Mouse (Mus musculus): ENCODE data around the gene Acox1.

The Acox1 gene

DNA sequence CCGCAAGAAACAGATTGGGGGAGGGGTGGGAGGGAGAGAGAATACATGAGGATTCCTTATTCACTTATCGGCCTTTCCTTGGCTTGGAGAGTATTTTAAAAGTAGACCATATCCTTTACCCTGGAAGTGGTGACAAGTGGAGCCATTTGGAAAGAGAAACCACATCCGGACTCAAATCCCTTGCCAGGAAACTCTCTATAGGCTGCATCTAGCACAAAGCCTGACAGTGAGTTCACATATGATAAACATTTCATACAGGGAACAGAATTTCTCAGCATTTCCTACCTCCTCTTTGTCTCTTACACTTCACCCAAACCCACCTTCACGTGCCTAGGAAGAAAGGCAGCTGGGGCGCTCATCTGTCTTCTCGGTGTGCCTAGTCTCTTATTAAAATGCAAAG is 31.6 kb downstream of the Acox1 start:
- no peak for DNase-seq

DNA sequence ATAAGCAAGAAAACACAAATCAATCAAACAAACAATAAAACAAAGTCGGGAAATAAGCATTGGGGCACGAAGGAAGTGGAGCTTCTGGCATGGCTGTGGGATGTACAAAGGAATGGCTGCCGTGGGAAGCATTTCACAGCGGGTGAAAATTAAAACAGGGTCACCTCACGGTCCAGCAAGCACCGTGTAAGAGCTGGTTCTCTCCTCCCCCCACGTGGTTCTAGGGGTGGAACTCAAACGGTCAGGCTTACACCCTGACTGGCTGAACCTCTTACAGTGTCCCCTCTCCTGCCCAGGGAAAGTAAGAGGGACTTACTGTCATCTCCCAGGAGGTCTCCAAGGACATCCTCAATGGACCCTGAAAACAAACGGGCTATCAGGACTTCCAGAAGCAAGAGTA is 35.8 kb downstream of the Acox1 start:
- no peak for DNase-seq

DNA sequence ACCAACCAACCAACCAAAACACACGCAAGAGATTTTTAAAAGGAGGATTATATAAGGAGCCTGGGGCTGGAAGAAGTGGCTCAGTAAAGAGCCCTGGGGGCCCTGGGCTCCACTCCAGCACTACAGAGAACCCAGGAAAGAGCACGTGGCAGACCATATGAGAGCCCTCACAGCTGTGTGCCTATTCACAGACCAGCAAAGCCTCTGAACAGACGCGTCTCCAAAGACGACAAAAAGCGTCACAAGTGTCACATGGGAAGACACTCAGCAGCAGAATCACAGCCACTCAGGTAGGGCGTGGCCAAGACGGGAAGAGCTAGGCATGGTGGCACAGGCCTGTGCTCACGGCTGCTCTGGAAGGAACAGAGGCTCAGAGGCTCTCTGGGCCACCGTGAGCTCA is 36.7 kb downstream of the Acox1 start:
- no peak for DNase-seq

DNA sequence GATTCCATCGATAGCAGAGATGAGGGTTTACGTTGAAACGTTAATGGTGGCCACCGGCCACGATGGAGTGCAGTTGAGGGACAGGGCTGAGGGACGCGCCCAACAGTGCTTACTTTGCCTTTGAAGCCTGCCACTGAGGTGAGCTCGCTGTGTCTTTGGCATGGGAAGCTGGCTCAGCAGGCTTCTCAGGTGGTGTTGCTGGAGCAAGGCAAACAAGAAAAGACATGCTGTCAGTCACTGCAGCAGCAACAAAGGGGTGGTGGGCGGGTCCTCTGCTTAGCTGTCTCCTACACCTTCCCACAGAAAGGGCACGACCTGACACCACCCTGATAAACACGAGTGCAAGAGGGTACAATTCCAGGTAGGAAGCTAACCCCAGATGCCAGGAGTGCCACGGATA is 37.5 kb downstream of the Acox1 start:
- no peak for DNase-seq

DNA sequence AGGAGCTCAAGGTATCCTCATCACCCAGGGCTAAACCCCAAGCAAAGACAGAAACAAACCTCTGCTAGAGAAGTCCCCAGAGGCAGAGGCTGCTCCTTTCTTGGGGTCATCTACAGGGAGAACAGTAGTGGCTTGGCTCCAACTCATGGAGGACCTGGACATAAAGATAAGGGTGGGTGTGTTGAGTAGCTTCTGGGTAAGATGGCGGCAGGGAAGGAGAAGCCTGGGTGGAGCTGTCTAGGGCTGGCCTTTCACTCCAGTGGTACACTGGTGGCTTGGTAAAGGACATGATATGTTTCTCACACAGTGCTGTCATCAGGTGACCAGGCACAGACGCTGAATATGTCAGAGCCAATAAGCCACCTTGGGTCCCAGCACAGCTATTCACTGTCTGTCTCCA is 47.9 kb downstream of the Acox1 start:
- no peak for DNase-seq

DNA sequence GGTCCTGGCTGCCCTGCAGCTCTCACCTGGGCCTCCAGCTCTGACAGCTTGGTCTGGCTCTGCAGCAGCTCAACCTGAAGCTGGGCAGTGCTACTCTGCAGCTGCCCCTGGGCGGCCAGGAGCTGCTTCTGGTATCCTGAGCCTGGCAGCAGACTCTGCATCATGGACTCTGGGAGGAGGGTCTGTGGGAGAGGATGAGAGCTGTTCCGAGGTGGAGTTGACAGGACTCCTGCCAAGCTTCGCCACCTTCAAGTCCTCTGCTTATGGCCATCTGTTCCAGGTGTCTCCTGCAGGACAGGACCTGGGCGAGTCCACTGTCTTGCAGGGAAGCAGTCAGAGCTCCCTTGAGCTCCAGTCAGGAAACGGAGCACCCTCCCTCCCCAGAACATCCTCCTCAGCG is 49.5 kb downstream of the Acox1 start:
- DNase-seq, result no peak

DNA sequence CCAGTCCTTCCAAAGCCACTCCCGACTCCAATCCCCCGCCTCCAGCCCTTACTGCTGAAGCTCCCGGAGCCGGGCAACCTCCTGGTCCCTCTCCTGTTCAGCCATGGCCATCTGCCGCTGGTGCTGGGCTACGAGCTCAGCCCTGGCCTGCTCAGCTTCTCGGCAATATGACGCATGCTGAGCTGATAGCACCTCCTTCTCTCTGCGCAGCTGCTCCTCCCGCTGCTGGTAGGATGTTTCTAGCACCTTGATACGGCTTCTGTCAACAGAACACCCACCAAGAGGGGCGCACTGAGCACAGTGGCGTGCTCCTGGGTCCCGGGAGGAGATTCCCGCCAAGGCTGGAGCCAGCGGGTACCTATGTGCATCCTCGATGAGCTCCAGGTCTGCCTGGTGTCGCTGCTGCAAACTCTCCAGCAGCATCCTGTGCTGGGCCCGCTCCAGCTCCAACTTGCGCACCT is 50.1 kb downstream of the Acox1 start:
- no peak for DNase-seq

DNA sequence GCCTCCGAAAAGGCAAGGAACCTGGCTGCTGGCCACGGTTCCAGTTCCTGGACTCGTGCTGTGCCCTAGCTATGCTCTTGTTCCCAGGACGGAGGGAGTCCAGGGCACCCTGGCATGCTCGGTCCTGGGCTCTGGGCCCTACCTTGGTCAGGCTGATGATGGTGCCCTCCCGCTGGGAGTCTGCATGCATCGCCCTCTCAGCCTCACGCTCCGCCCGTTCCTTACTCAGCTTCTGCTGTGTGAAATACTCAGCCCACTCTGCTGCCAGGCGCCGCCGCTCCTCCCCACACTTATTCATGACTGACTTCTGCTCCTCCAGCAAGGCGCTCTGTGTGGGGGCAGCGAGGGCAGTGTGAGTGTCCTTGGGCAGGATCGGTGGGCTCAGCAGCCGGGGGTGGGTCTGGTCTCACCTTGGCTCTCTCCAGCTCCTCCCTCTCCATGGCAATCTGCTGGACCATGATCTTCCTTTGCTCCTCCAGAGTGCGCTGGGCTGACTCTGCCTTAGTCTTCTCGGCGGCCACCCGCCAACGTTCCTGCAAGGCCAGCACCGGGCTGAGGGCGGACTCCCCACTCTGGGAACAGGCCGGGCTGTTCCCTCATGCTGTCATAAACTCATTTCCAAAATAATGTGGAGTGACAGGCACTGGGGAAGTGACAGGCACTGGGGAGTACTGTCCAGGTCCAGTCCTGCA is 52.4 kb downstream of the Acox1 start:
- DNase-seq, result no peak

DNA sequence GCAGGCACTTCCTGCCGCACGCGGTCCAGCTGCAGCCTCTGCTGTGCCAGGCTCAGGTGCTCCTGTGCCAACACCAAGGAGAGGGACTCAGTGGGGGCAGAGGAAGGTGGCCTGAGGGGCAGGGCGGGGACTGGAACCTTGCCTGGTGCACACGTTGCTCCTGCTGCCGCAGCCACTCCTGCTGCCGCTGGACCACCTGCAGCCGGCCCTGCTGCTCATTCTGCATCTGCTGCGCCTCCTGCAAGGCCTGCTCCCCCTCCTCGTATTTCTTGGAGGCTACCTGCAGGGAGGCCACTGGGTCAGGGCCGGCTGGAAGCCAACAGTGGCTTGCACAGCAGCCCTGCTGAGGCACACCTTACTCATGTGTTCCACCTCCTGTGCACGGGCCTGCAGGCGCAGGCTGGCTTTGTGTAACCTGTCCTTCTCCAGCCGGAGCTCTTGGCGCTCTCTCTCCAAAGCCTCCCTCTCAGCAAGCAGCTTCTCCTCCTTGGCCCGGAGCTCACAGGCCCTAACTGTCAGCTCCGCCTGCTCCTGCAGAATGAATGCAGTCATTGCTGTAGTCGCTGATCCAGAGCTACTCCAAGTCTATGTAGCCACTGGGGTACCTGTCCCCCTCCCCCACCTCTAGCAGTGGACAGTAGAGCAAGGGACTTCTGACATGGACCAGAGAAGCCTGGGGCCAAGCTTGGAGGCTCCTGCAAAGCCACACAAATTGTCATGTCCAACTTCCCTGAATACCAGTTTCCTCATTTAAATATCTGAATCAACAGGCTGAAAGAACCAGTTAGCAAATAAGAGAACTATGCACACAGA is 53.2 kb downstream of the Acox1 start:
- DNase-seq, result no peak

DNA sequence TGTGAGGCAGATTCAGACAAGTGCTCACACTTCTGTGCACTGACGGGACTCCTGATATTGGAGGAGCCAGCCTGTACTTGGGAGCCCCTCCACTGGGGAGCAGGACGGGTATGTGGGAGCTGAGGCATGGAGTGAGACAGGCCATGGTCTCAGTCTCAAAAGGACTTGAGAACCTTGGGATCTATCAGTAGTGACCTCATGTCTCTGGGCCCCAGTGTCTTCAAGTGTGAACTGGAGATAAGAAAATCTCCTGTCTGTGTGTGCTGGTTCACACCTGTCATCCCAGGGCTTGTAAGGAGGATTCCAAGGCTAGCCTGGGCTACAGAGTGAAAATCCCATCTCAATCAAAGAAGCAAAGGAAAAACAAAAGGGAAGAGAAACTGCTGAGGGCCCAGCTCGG is 55.4 kb downstream of the Acox1 start:
- no peak for DNase-seq

DNA sequence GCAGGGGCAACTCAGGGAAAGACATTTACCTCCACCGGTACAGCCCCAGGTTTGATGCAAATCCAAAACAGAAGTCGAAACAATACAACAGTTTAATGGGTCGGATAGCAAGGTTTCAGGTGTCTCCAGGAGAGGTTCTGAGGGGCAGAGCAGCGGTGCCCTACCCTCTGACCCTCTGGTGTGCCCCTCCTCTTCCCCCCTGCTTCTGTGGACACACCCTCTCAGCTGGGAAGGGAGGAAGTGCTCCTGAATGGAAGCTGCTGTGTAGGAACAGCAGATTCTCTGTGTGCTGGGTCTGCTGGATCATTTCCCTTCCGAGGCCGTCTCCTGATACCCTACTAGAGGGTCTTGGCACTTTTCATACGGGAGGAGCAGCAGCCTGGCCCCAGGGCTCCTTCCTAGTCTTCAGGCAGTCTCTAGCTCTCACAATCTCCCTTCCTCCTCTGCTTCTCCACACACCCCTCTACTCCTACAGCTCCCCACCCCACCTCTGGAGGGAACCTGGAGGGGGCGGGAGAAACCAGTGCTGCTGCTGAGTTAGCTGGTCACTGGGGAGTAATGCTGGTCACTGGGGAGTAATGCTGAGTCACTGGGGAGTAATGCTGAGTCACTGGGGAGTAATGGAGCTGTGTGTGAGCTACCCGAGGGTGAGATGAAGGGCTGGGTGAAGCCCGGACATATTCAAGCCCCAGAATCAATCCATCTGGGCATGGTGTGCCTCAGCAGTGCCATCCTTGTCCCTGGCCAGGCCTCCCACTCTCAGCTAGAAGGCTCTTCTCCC is 56.4 kb downstream of the Acox1 start:
- no peak for DNase-seq

DNA sequence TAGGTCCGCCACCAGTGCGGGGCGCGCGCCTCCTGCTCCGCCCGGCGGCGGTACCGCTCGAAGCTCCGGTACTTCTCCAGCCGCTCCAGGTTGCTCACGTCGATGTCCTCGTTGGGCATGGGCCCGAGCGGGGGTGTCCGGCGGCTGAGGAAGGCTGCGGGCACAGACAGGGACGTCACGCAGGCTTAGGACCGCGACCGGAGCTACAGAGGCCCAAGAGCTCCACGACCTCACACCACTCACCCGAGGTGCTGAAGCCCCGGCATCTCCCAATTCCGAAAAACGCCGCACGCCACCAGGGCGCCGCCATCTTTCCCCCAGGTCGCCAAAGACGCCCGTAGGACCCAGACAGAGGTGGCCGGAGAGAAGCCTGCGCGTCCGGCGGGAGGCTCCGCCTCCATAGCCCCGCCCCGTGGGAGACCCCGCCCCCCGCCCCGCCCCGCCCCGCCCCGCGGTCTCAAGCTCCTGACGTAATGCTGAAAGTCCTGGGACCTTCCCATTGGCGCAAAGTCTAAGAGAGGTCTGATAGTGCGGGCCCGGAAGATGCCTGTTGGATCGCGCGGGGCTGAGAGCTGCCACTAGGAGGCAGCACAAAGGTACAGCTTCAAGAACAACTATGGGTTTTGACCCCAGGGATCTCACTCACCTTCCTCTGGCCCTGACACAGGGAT is 60.2 kb downstream of the Acox1 start, which contains the start of gene Mrpl38:
Mrpl38 (minus strand) TSS at position 401 of the 671 bp plus-strand sequence.
- DNase-seq, result peak; percentile 78

DNA sequence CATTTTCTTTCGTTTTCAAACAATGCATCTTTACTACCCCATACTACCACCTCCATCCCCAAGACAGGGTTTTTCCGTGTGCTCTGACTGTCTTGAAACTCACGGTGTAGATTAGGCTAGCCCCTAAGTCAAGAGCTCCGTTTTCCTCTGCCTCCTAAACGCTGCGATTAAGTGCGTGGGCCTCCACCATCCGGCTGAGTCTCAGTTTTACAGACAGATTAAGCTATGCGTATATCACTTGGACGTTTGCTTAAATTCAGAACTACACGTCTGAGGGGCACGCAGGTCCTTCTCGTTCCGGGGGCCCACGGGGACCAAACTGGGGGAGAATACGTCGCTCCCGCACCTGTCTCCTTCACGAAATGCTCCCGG is 60.8 kb downstream of the Acox1 start:
- DNase-seq, result no peak

DNA sequence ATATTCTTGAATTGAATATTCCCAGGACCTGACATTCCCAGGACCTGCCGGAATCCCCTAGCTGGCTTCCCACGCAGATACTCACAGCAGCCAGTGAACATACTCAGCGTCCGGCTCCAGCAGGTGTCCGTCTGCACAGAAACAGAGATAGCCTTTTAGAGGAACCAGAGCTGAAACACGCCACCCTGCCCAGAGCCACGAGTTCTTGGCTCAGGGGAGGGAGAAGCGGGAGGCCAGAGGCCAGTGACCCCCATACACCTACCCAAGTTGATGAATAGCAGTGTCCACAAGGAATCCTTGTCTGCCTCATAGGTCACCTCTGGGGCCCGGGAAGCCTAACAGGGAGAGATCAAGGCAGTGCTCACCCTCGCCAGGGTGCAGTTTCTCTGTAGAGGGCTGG is 64.7 kb downstream of the Acox1 start:
- no peak for DNase-seq

DNA sequence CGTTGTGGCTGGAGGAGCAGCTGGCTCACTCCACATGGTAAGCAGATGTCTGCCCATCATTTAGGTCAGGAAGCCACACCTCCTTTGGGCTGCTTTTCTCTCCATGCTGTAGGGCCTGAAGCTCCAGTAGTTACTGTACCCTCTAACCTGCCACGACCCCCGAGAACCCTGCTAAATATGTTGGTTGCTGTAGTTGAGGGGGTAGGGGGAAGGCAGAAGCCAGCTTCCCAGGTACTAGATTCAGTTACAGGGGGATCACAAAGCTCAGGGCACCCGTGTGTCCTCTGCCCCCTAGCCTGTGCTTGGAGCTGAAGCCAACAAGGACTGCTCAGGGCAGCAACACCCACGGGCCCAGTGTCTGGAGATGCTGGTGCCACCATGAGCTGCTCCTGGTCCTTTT is 65.3 kb downstream of the Acox1 start:
- no peak for DNase-seq

DNA sequence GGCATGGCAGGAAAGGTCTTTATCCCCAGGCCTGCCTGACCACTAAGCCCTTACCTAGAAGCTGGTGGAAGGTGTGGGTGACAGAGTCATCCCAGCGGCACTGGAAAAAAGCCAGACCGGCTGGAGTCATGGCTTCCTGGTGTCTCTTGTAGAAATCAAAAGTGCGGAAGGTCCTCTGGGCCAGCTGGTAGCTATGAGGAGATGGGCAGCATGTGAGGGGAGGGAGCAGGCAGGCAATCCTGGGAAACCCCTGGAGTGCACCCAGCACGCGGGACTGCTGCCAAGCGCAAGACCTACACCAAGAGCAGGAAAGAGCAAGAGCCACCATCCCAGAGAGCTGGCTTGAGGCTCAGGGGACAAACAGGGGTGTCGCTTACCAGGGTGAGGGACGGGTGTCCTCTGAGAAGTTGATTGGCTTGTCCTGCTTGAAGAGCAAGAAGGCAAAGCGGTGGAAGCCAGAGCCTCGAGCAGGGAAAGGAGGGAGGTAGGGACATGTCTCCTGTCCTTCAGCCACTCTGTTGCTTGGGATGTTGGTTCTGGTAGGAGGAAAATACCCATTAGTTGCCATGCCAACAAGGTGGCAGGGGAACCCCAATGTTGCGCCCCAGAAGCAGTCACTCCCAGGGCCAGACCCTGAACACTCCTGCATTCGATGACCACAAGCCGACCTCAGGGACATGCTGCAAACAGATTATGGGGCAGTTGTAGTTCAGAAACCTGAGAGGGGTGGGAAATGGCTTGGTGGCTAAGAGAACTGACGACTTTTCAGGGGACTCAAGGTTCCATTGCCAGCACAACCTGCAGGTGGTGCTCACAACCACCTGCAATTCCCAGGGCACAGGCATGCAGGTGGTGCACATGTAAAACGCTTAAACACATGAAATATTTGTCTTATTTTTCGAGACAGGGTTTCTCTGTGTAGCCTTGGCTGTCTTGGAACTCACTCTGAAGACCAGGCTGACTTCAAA is 66.2 kb downstream of the Acox1 start:
- no peak for DNase-seq

DNA sequence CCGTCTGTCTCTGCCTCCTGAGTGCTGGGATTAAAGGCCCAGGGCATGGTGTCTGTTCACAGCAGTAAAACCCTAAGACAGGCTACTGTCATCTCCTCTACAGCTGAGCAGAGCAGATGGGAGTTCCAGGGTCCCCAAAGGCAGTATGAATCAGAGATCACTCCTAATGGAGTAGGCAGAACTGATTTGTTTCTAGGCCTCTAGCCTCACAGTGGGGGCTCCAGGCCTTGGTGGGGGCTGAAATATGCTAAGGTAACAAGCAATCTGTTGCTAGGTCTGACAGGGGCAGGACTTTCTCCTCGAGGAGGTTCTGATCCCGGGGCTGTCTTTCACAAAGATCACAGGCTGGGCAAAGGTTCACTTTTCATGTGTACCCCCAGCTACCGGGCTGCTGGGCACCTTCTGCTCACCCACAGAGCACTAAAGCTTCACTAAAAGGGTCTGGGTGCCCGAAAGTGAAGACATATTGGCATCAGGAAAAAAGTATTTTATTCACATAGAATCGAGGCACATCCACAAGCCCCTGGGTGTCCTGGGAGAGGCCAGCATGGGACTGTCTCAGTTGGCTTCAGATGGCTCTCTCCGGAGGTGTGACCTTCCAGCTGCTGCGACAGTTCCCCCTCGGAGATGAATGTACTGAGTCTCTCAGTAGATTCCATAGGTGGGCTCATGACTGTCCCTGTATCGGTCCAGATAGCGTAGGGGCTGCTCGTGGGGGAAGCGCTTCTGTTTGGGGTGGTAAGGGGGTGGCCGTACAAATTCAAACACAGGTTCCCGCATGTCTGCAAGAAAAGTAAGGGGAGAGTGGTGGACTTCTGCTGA is 67.3 kb downstream of the Acox1 start:
- DNase-seq, result no peak

DNA sequence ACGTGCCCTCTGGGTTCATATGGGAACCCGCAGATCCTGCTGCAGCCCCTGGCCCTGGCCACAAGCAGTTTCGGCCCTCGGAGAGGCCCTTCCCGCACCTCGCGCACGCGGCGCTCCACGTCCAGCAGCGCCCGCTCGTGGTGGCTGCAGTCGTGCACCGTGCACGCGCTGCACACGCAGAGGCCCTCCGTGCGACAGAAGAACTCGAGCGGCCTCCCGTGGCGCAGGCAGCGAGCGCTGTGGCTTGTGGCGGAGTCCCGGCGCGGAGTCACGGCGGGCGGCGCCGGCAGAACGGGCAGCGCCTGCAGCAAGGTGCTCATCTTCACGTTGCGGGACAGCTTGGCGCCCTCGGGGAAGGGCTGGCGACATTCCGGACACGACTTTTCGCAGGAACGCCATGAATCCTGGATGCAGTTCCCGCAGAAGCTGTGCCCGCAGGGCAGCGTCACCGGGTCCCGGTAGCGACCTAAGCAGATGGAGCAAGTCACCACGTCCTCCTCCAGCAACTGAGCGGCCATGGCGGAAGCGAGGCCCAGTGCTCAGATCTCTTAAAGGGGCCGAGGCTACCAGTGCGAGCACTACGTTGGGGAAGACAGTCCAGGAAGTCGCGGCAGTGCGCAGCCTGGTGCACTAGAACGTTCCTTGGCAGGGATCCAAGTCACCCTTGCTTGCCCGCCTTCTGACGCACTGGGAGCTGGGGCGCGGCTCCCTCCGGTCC is 68.2 kb downstream of the Acox1 start, which contains the start of gene Trim65:
Trim65 (minus strand) TSS at position 641 of the 718 bp plus-strand sequence.
- peak; percentile 86 for DNase-seq

DNA sequence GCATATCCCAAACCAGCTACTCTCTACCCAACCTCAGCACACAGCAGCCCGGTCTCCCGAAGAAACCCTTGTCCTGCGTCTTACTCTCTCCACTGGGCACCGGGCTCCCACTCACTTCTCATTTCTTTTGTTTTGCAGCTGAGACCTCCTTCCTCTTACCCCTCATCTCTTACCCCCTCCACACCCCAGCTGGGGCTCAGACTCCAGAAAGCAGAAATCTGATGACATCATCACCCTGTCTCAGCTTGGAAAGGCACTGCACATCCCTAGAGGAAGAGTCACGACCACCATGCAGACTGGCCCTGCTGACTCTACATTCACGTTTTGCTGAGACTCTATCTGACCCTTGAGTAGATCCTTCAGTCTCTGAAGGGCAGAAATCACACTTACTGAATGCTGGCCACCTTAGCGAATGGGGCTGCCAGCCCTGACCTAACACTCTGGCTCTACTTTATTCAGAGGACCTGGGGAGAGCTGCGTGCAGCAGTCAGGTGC is 68.8 kb downstream of the Acox1 start:
- no peak for DNase-seq
